ENCODE assay signal across 12 mouse cellular contexts in the genomic region with DNA sequence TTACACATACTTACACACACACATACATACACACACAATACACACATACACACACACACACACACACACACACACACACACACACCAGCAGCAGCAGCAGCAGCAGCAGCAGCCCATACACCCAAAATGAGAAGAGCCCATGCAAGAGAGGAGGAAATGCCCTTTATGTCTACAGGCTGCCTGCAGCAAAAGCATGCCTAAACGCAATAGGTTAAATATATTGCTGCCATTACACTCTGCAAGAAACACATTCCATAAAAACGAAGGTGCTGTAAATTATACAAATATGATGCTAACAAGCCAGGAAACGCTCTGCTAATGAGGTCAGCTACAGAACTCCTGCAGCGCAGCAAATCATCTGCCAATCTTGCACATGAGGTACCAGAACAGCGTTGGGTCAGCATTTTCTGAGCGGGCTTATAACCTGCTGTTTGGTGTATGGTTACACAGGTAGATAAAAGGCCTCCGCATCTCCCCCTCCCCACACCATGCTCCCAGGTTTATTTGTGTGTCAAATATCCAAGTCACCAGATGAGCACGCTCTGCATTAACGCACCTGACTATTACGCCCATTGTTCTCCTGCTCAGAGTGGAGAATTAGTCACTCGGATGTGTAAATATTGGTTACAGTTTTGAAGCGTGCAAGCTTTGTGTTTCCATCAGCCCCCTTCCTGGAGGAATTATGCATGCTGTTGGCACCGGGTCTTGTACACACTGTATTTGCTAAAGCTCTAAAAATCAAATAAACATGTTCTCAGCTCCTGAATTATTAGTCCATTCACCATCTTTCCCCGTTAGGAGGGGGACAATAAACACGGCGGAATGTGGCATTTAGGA.
A peak's percentile ranks its signal among the peaks of the same experiment; 100 is the strongest.
DNase-seq lines count a peak whose midpoint lies in the region; ATAC-seq lines count a peak whose summit lies in the region.
"Had no signal": no experiment of that assay in that cellular context is flagged by ENCODE, and none has a peak within 500 bp of the region (broad histone marks: within the 10 kb centered on the region; RNA-seq: fewer than 3 reads in every experiment).

No protein-coding gene starts in this region.

- no peak overlapping the region for H3K9ac ChIP-seq in limb, embryonic 11.5 days (ENCODE audit: low read length)
- no peak overlapping the region for H3K9ac ChIP-seq in stomach, embryonic 14.5 days (replicated peaks; ENCODE audit: low read depth, low read length)
- H3K9ac ChIP-seq: limb, embryonic 15.5 days; lung, embryonic 15.5 days had no signal

- H3K27me3 ChIP-seq in limb, embryonic 11.5 days (ENCODE audit: control insufficient read depth, insufficient read depth, low read length), result no peaks in the 10 kb centered on the region
- H3K27me3 ChIP-seq in limb, embryonic 10.5 days (ENCODE audit: low read depth, poor library complexity, severe bottlenecking), result peaks cover 66% of the 10 kb centered on the region
- no peaks in the 10 kb centered on the region for H3K27me3 ChIP-seq in stomach, embryonic 14.5 days (ENCODE audit: control insufficient read depth, insufficient read depth, low read length)
- H3K27me3 ChIP-seq: lung, embryonic 15.5 days had no signal

- H3K9me3 ChIP-seq in limb, embryonic 11.5 days (ENCODE audit: control insufficient read depth, low read length), result no peaks in the 10 kb centered on the region; the same call in 1 of the 2 replicates
- no peaks in the 10 kb centered on the region for H3K9me3 ChIP-seq in limb, embryonic 10.5 days (replicated peaks)
- H3K9me3 ChIP-seq in stomach, embryonic 14.5 days (ENCODE audit: control insufficient read depth, low read depth, low read length), result peaks cover 8% of the 10 kb centered on the region; the same call in 1 of the 2 replicates
- H3K9me3 ChIP-seq: limb, embryonic 15.5 days; lung, embryonic 15.5 days had no signal

- H3K4me1 ChIP-seq in limb, embryonic 11.5 days (ENCODE audit: control insufficient read depth, insufficient read depth, low read length), result peaks cover 22% of the 10 kb centered on the region
- peaks cover 47% of the 10 kb centered on the region for H3K4me1 ChIP-seq in limb, embryonic 10.5 days
- no peaks in the 10 kb centered on the region for H3K4me1 ChIP-seq in stomach, embryonic 14.5 days (ENCODE audit: control insufficient read depth, insufficient read depth, low read length)
- H3K4me1 ChIP-seq: lung, embryonic 15.5 days had no signal

- intact Hi-C loops in left cerebral cortex, postnatal 14 days (cut with DNase I), result no loop called here

- ATAC-seq in limb, embryonic 11.5 days (ENCODE audit: insufficient number of reproducible peaks, low FRiP score, low TSS enrichment, low read depth), result peak; percentile 53; the same call in 1 of the 2 replicates
- ATAC-seq in stomach, embryonic 14.5 days (ENCODE audit: insufficient number of reproducible peaks, insufficient read depth, low FRiP score, low read depth), result peak; percentile 35; the same call in 1 of the 2 replicates

- DNase-seq in limb, embryonic 11.5 days (ENCODE audit: low spot score), result peak; percentile 63
- no peak for DNase-seq in limb, embryonic 10.5 days (ENCODE audit: low spot score)
- DNase-seq in cerebellum, adult 8-10 months, result peak; percentile 69
- DNase-seq in forelimb bud, embryonic 11.5 days (ENCODE audit: low read depth, low spot score), result peak; percentile 47
- no peak for DNase-seq in layer of hippocampus, adult 9-10 months (ENCODE audit: low spot score)
- no peak for DNase-seq in left cerebral cortex, postnatal 14 days (ENCODE audit: low spot score in 2 of 2)
- DNase-seq: adrenal gland, postnatal 36 days; layer of hippocampus, adult 9-11 months; right cerebral cortex, postnatal 4 days had no signal

- H3K36me3 ChIP-seq in limb, embryonic 11.5 days (ENCODE audit: control insufficient read depth, insufficient read depth, low read length), result no peaks in the 10 kb centered on the region
- H3K36me3 ChIP-seq in limb, embryonic 10.5 days, result no peaks in the 10 kb centered on the region
- H3K36me3 ChIP-seq in stomach, embryonic 14.5 days (ENCODE audit: control insufficient read depth, insufficient read depth, low read length), result no peaks in the 10 kb centered on the region
- H3K36me3 ChIP-seq: limb, embryonic 15.5 days; lung, embryonic 15.5 days had no signal

- no peak overlapping the region for H3K4me3 ChIP-seq in limb, embryonic 11.5 days (ENCODE audit: low read depth, low read length)
- H3K4me3 ChIP-seq in limb, embryonic 10.5 days, result no peak overlapping the region
- no peak overlapping the region for H3K4me3 ChIP-seq in stomach, embryonic 14.5 days (ENCODE audit: low read depth, low read length)
- H3K4me3 ChIP-seq: limb, embryonic 15.5 days; lung, embryonic 15.5 days had no signal

- WGBS in limb, embryonic 11.5 days, result 30% methylated on average over 16 of the region's 16 CpGs
- 60% methylated on average over 16 of the region's 16 CpGs for WGBS in limb, embryonic 10.5 days
- 48% methylated on average over 16 of the region's 16 CpGs for WGBS in stomach, embryonic 14.5 days

- no peak overlapping the region for H3K4me2 ChIP-seq in limb, embryonic 11.5 days (ENCODE audit: low read depth, severe bottlenecking)
- H3K4me2 ChIP-seq in stomach, embryonic 14.5 days (replicated peaks; ENCODE audit: low read depth, low read length), result no peak overlapping the region
- H3K4me2 ChIP-seq: limb, embryonic 15.5 days; lung, embryonic 15.5 days had no signal

- no peak overlapping the region for H3K27ac ChIP-seq in limb, embryonic 11.5 days (replicated peaks; ENCODE audit: low read depth, low read length)
- no peak overlapping the region for H3K27ac ChIP-seq in limb, embryonic 10.5 days
- H3K27ac ChIP-seq in stomach, embryonic 14.5 days (ENCODE audit: low read length), result no peak overlapping the region
- H3K27ac ChIP-seq: limb, embryonic 15.5 days; lung, embryonic 15.5 days had no signal

Comparison
In these comparisons a context has a peak if more than half of its experiments do, and no peak if none do; other contexts are left out.
1. DNase-seq: peak in limb, embryonic 11.5 days (single experiment), cerebellum, adult 8-10 months (single experiment) and forelimb bud, embryonic 11.5 days (single experiment); none in limb, embryonic 10.5 days (single experiment), layer of hippocampus, adult 9-10 months (single experiment) and left cerebral cortex, postnatal 14 days (0 of 2).